Mouse (Mus musculus): ENCODE data around the gene Ins2. TPM values are rescaled to one million over a fixed set of nuclear protein-coding genes. Genes with fewer than 3 reads are reported as not detected.

Gene Ins2
- polyA plus RNA-seq, 1 experiment, result not detected

GRCm38 (mm10) chr7:142658681-142659180, 84.5 kb downstream of the Ins2 start:
- Histone ChIP-seq H3K27me3 (replicated peaks) (peaks cover 96% of the 10 kb centered on the region), H3K4me3 (replicated peaks) (peak overlapping the region; percentile 85)

GRCm38 (mm10) chr7:142657821-142658614, 85.2 kb downstream of the Ins2 start:
- Histone ChIP-seq H3K4me3 (replicated peaks) (peak overlapping the region; percentile 85), H3K9me3 (no peaks in the 10 kb centered on the region; the same call in 1 of the 2 replicates), H3K4me1 (peaks cover 11% of the 10 kb centered on the region), H3K27me3 (replicated peaks) (peaks cover 93% of the 10 kb centered on the region), H3K36me3 (replicated peaks; ENCODE audit: low read length) (no peaks in the 10 kb centered on the region)
- TF ChIP-seq FLI1 (IDR thresholded peaks at IDR 0.05; ENCODE audit: low read length) (no peak), GATA1 (IDR thresholded peaks at IDR 0.05; ENCODE audit: borderline replicate concordance, low read length) (no peak)

More at GRCm38 (mm10) chr7:142658681-142659180, 84.5 kb downstream of the Ins2 start:
- no peaks in the 10 kb centered on the region; the same call in 1 of the 2 replicates for H3K9me3 ChIP-seq
- H3K4me1 ChIP-seq, result peaks cover 11% of the 10 kb centered on the region
- no peaks in the 10 kb centered on the region for H3K36me3 ChIP-seq (replicated peaks; ENCODE audit: low read length)
- TF ChIP-seq FLI1 (IDR thresholded peaks at IDR 0.05; ENCODE audit: low read length) (no peak), GATA1 (IDR thresholded peaks at IDR 0.05; ENCODE audit: borderline replicate concordance, low read length) (no peak)

- peaks cover 93% of the 10 kb centered on the region for H3K27me3 ChIP-seq (replicated peaks)
- no peak overlapping the region for H3K4me3 ChIP-seq (replicated peaks)
These were observed 85.8 kb downstream of the Ins2 start for GRCm38 (mm10) chr7:142657341-142657791.

GRCm38 (mm10) chr7:142656055-142656454, 87.1 kb downstream of the Ins2 start:
- Histone ChIP-seq H3K4me1 (peaks cover 11% of the 10 kb centered on the region), H3K9me3 (no peaks in the 10 kb centered on the region; the same call in 1 of the 2 replicates), H3K27me3 (replicated peaks) (peaks cover 88% of the 10 kb centered on the region), H3K4me3 (replicated peaks) (no peak overlapping the region), H3K36me3 (replicated peaks; ENCODE audit: low read length) (no peaks in the 10 kb centered on the region)
- no peak for TF ChIP-seq GATA1 (IDR thresholded peaks at IDR 0.05; ENCODE audit: borderline replicate concordance, low read length)

More at GRCm38 (mm10) chr7:142657341-142657791, 85.8 kb downstream of the Ins2 start:
- no peak for TF ChIP-seq GATA1 (IDR thresholded peaks at IDR 0.05; ENCODE audit: borderline replicate concordance, low read length)
- Histone ChIP-seq H3K9me3 (no peaks in the 10 kb centered on the region; the same call in 1 of the 2 replicates), H3K36me3 (replicated peaks; ENCODE audit: low read length) (no peaks in the 10 kb centered on the region), H3K4me1 (peaks cover 11% of the 10 kb centered on the region)

- Histone ChIP-seq H3K4me3 (replicated peaks) (no peak overlapping the region), H3K9me3 (no peaks in the 10 kb centered on the region; the same call in 1 of the 2 replicates), H3K4me1 (peaks cover 11% of the 10 kb centered on the region), H3K27me3 (replicated peaks) (peaks cover 88% of the 10 kb centered on the region), H3K36me3 (replicated peaks; ENCODE audit: low read length) (no peaks in the 10 kb centered on the region)
- TF ChIP-seq GATA1 (IDR thresholded peaks at IDR 0.05; ENCODE audit: borderline replicate concordance, low read length), result no peak
- TF ChIP-seq FLI1 (IDR thresholded peaks at IDR 0.05; ENCODE audit: low read length), result no peak
These were observed 87.5 kb downstream of the Ins2 start for GRCm38 (mm10) chr7:142655633-142656032.

GRCm38 (mm10) chr7:142653726-142654125, 89.5 kb downstream of the Ins2 start:
- Histone ChIP-seq H3K27me3 (replicated peaks) (peaks cover 84% of the 10 kb centered on the region), H3K9me3 (no peaks in the 10 kb centered on the region)

GRCm38 (mm10) chr7:142646676-142647075, 96.5 kb downstream of the Ins2 start:
- H3K27me3 ChIP-seq (replicated peaks), result peaks cover 65% of the 10 kb centered on the region
- no peaks in the 10 kb centered on the region for H3K36me3 ChIP-seq (replicated peaks; ENCODE audit: low read length)
- TF ChIP-seq FLI1 (IDR thresholded peaks at IDR 0.05; ENCODE audit: low read length) (no peak), GATA1 (IDR thresholded peaks at IDR 0.05; ENCODE audit: borderline replicate concordance, low read length) (no peak)
- no peaks in the 10 kb centered on the region for H3K4me1 ChIP-seq
- no peak overlapping the region for H3K4me3 ChIP-seq (replicated peaks)
- H3K9me3 ChIP-seq, result peaks cover 7% of the 10 kb centered on the region

More at GRCm38 (mm10) chr7:142653726-142654125, 89.5 kb downstream of the Ins2 start:
- H3K4me1 ChIP-seq, result peaks cover 6% of the 10 kb centered on the region
- TF ChIP-seq GATA1 (IDR thresholded peaks at IDR 0.05; ENCODE audit: borderline replicate concordance, low read length) (no peak), FLI1 (IDR thresholded peaks at IDR 0.05; ENCODE audit: low read length) (no peak)
- no peaks in the 10 kb centered on the region for H3K36me3 ChIP-seq (replicated peaks; ENCODE audit: low read length)
- no peak overlapping the region for H3K4me3 ChIP-seq (replicated peaks)

- no peaks in the 10 kb centered on the region for H3K4me1 ChIP-seq
- H3K27me3 ChIP-seq (replicated peaks), result peaks cover 64% of the 10 kb centered on the region
- H3K4me3 ChIP-seq (replicated peaks), result no peak overlapping the region
- peaks cover 11% of the 10 kb centered on the region for H3K9me3 ChIP-seq
- H3K36me3 ChIP-seq (replicated peaks; ENCODE audit: low read length), result no peaks in the 10 kb centered on the region
- TF ChIP-seq FLI1 (IDR thresholded peaks at IDR 0.05; ENCODE audit: low read length) (no peak), GATA1 (IDR thresholded peaks at IDR 0.05; ENCODE audit: borderline replicate concordance, low read length) (no peak)
These were observed 98.1 kb downstream of the Ins2 start for GRCm38 (mm10) chr7:142645045-142645444.

- Histone ChIP-seq H3K36me3 (replicated peaks; ENCODE audit: low read length) (no peaks in the 10 kb centered on the region), H3K27me3 (replicated peaks) (peaks cover 58% of the 10 kb centered on the region), H3K9me3 (no peaks in the 10 kb centered on the region), H3K4me1 (no peaks in the 10 kb centered on the region), H3K4me3 (replicated peaks) (no peak overlapping the region)
- TF ChIP-seq FLI1 (IDR thresholded peaks at IDR 0.05; ENCODE audit: low read length) (no peak), GATA1 (IDR thresholded peaks at IDR 0.05; ENCODE audit: borderline replicate concordance, low read length) (no peak)
These were observed 107.0 kb downstream of the Ins2 start for GRCm38 (mm10) chr7:142636178-142636577.

- Histone ChIP-seq H3K27me3 (replicated peaks) (peaks cover 72% of the 10 kb centered on the region), H3K4me3 (replicated peaks) (no peak overlapping the region), H3K9me3 (no peaks in the 10 kb centered on the region), H3K36me3 (replicated peaks; ENCODE audit: low read length) (no peaks in the 10 kb centered on the region), H3K4me1 (no peaks in the 10 kb centered on the region)
- no peak for TF ChIP-seq FLI1 (IDR thresholded peaks at IDR 0.05; ENCODE audit: low read length)
- no peak for TF ChIP-seq GATA1 (IDR thresholded peaks at IDR 0.05; ENCODE audit: borderline replicate concordance, low read length)
These were observed 112.5 kb downstream of the Ins2 start for GRCm38 (mm10) chr7:142630691-142631090.

All from megakaryocyte, embryonic 14.5 days (primary cell).